Comparison of ENCODE assay signal across 25 mouse cellular contexts in genomic region chr11:115774653-115775052, GRCm38 (mm10). TPM values are rescaled to one million over a fixed set of nuclear protein-coding genes. Genes with fewer than 3 reads are reported as not detected.
DNase-seq lines count a peak whose midpoint lies in the region; ATAC-seq and TF ChIP-seq lines count a peak whose summit lies in the region.
"Had no signal": no experiment of that assay in that cellular context is flagged by ENCODE, and none has a peak within 500 bp of the region (broad histone marks: within the 10 kb centered on the region; RNA-seq: fewer than 3 reads in every experiment).

No protein-coding gene starts in this region.

- DNase-seq in heart, adult 2 months = no peak
- no peak for DNase-seq in heart, postnatal 10 days
- DNase-seq in heart, postnatal 0 days (ENCODE audit: low spot score) = no peak
- no peak for DNase-seq in heart, postnatal 25 days (ENCODE audit: low spot score)
- DNase-seq in kidney, postnatal 0 days (ENCODE audit: low spot score) = no peak
- no peak for DNase-seq in kidney, adult 9 months
- DNase-seq in frontal cortex, postnatal 25 days (ENCODE audit: low spot score in 2 of 2) = no peak
- DNase-seq: adrenal gland, postnatal 14 days; cerebellum, adult 2 months; cerebellum, postnatal 25 days; gastrocnemius, postnatal 25 days; liver, embryonic 13.5 days; lung, embryonic 14.5 days; lung, postnatal 36 days; thymus, adult 2 months; thymus, postnatal 4 days had no signal

- TF ChIP-seq POLR2A in heart, adult 2 months (IDR thresholded peaks at IDR 0.05; ENCODE audit: insufficient read depth, low read depth, low read length) = no peak

- H3K4me1 ChIP-seq in heart, adult 2 months (ENCODE audit: control insufficient read depth, insufficient read depth, low read length) = peaks cover 24% of the 10 kb centered on the region
- H3K4me1 ChIP-seq in heart, postnatal 0 days (ENCODE audit: control insufficient read depth, insufficient read depth) = peaks cover 41% of the 10 kb centered on the region
- H3K4me1 ChIP-seq in kidney, postnatal 0 days (replicated peaks; ENCODE audit: insufficient read depth, low read length) = peaks cover 49% of the 10 kb centered on the region

- ATAC-seq in heart, postnatal 0 days (ENCODE audit: insufficient read depth, low read depth) = no peak
- ATAC-seq in kidney, postnatal 0 days (replicated peaks; ENCODE audit: low FRiP score, low read depth) = no peak
- ATAC-seq: activated CD4-positive, CD25-positive, alpha-beta regulatory T cell, adult 4 months; forebrain, embryonic 14.5 days; hindbrain, embryonic 16.5 days; intestine, embryonic 15.5 days; midbrain, embryonic 13.5 days had no signal

- 25% methylated on average over 4 of the region's 4 CpGs for WGBS in heart, adult 2 months
- 49% methylated on average over 4 of the region's 4 CpGs for WGBS in heart, postnatal 0 days
- WGBS in kidney, postnatal 0 days = 33% methylated on average over 4 of the region's 4 CpGs

- H3K27ac ChIP-seq in heart, adult 2 months = peak overlapping the region; percentile 79
- peak overlapping the region; percentile 38; the same call in 1 of the 2 replicates for H3K27ac ChIP-seq in heart, postnatal 0 days (ENCODE audit: low read depth)
- peak overlapping the region; percentile 73; the same call in 1 of the 2 replicates for H3K27ac ChIP-seq in kidney, postnatal 0 days
- H3K27ac ChIP-seq: intestine, embryonic 15.5 days; limb, embryonic 13.5 days; midbrain, embryonic 13.5 days; stomach, embryonic 15.5 days had no signal

- H3K79me2 ChIP-seq in heart, adult 2 months (replicated peaks; ENCODE audit: control insufficient read depth, insufficient read depth, low read length) = peaks cover 5% of the 10 kb centered on the region; the same call in 1 of the 2 replicates

- no peak overlapping the region for H3K4me3 ChIP-seq in heart, adult 2 months
- no peak overlapping the region for H3K4me3 ChIP-seq in heart, postnatal 0 days (ENCODE audit: low read depth, low read length)
- no peak overlapping the region for H3K4me3 ChIP-seq in kidney, postnatal 0 days (replicated peaks; ENCODE audit: low read depth, low read length)
- H3K4me3 ChIP-seq: heart, embryonic 15.5 days; intestine, embryonic 15.5 days; limb, embryonic 13.5 days; liver, embryonic 13.5 days; megakaryocyte, embryonic 14.5 days; midbrain, embryonic 13.5 days; stomach, embryonic 15.5 days had no signal

- TF ChIP-seq EP300 in heart, adult 2 months (IDR thresholded peaks at IDR 0.05; ENCODE audit: insufficient read depth, low read depth, low read length) = no peak
- no peak for TF ChIP-seq EP300 in heart, postnatal 0 days (IDR thresholded peaks at IDR 0.05; ENCODE audit: low read depth)

- H3K9me3 ChIP-seq in heart, postnatal 0 days (replicated peaks; ENCODE audit: control insufficient read depth, low read length) = no peaks in the 10 kb centered on the region
- no peaks in the 10 kb centered on the region for H3K9me3 ChIP-seq in kidney, postnatal 0 days (replicated peaks; ENCODE audit: low read length)
- H3K9me3 ChIP-seq: heart, embryonic 15.5 days; intestine, embryonic 15.5 days; limb, embryonic 13.5 days; liver, embryonic 13.5 days; megakaryocyte, embryonic 14.5 days; midbrain, embryonic 13.5 days; stomach, embryonic 15.5 days had no signal

- H3K27me3 ChIP-seq in heart, adult 2 months (ENCODE audit: control insufficient read depth, insufficient read depth, low read length) = no peaks in the 10 kb centered on the region
- H3K27me3 ChIP-seq in heart, postnatal 0 days (ENCODE audit: control insufficient read depth, insufficient read depth, low read length) = no peaks in the 10 kb centered on the region
- H3K27me3 ChIP-seq in kidney, postnatal 0 days (ENCODE audit: insufficient read depth, low read length) = no peaks in the 10 kb centered on the region
- H3K27me3 ChIP-seq: heart, embryonic 15.5 days; intestine, embryonic 15.5 days; limb, embryonic 13.5 days; liver, embryonic 13.5 days; megakaryocyte, embryonic 14.5 days; midbrain, embryonic 13.5 days; stomach, embryonic 15.5 days had no signal

- no peak overlapping the region for H3K4me2 ChIP-seq in heart, postnatal 0 days (ENCODE audit: low read depth, low read length)
- H3K4me2 ChIP-seq in kidney, postnatal 0 days (ENCODE audit: low read length) = no peak overlapping the region
- H3K4me2 ChIP-seq: heart, embryonic 15.5 days; intestine, embryonic 15.5 days; limb, embryonic 13.5 days; liver, embryonic 13.5 days; lung, embryonic 14.5 days; midbrain, embryonic 13.5 days; stomach, embryonic 15.5 days had no signal

- H3K9ac ChIP-seq in heart, adult 2 months (ENCODE audit: low read depth, low read length) = no peak overlapping the region
- no peak overlapping the region for H3K9ac ChIP-seq in heart, postnatal 0 days (replicated peaks; ENCODE audit: low read depth, low read length)
- no peak overlapping the region for H3K9ac ChIP-seq in kidney, postnatal 0 days (ENCODE audit: low read depth, low read length)
- H3K9ac ChIP-seq: heart, embryonic 15.5 days; intestine, embryonic 15.5 days; limb, embryonic 13.5 days; liver, embryonic 13.5 days; lung, embryonic 14.5 days; midbrain, embryonic 13.5 days; stomach, embryonic 15.5 days had no signal

- TF ChIP-seq CTCF in heart, adult 2 months (IDR thresholded peaks at IDR 0.05) = no peak
- TF ChIP-seq CTCF in heart, postnatal 0 days (IDR thresholded peaks at IDR 0.05; ENCODE audit: low read depth) = no peak
- TF ChIP-seq CTCF in kidney, postnatal 0 days (IDR thresholded peaks at IDR 0.05; ENCODE audit: low read depth) = no peak

- intact Hi-C loops in heart, adult 2 months (cut with DNase I) = loop anchor here (5.0 kb wide), 1 partner anchor 37 kb away; no protein-coding TSS in a partner anchor
- intact Hi-C loops in heart, postnatal 10 days (cut with DNase I) = no loop called here
- intact Hi-C loops in heart, postnatal 25 days (cut with DNase I) = no loop called here

- peaks cover 15% of the 10 kb centered on the region; the same call in 1 of the 2 replicates for H3K36me3 ChIP-seq in heart, adult 2 months (ENCODE audit: control insufficient read depth, insufficient read depth, low read length)
- peaks cover 19% of the 10 kb centered on the region; the same call in 1 of the 2 replicates for H3K36me3 ChIP-seq in heart, postnatal 0 days (replicated peaks; ENCODE audit: control insufficient read depth, insufficient read depth, low read length)
- H3K36me3 ChIP-seq in kidney, postnatal 0 days (ENCODE audit: insufficient read depth, low read length) = no peaks in the 10 kb centered on the region
- H3K36me3 ChIP-seq: intestine, embryonic 15.5 days; stomach, embryonic 15.5 days had no signal

RNA-seq across cellular contexts. Expression of gene Tmem94, which starts 9.4 kb away (rescaled TPM):
- total RNA-seq in heart, adult 2 months (2021) = 100 to 1,000 TPM in 1 of 2 experiments, 10 to 100 TPM in 1; 99.5 to 103 TPM
- 125 and 135 TPM in 2 replicates for polyA plus RNA-seq in heart, adult 2 months (2012; rRNA removed)
- 100 to 1,000 TPM; 106 to 116 TPM for total RNA-seq in heart, postnatal 10 days (2021)
- 56.9 and 65.0 TPM in 2 replicates for total RNA-seq in heart, postnatal 0 days (2014; rRNA removed; ENCODE audit: low replicate concordance)
- polyA plus RNA-seq in heart, postnatal 0 days (2015; fragmentation: Nextera tagmentation; extraction: Ambion mirVana) = 32.5 and 34.0 TPM in 2 replicates
- total RNA-seq in heart, postnatal 25 days (2021) = 100 to 1,000 TPM; 102 to 110 TPM
- 19.6 TPM in 2 replicates for polyA plus RNA-seq in kidney, postnatal 0 days (2015; fragmentation: Nextera tagmentation; extraction: Ambion mirVana)

RNA-seq across cellular contexts. Expression of gene Caskin2, which starts 38.8 kb away (rescaled TPM):
- 10 to 100 TPM; 40.5 to 43.8 TPM for total RNA-seq in heart, adult 2 months (2021)
- polyA plus RNA-seq in heart, adult 2 months (2012; rRNA removed) = 38.5 TPM in 2 replicates
- 10 to 100 TPM; 59.4 to 60.9 TPM for total RNA-seq in heart, postnatal 10 days (2021)
- total RNA-seq in heart, postnatal 0 days (2014; rRNA removed; ENCODE audit: low replicate concordance) = 62.1 and 107 TPM in 2 replicates
- 12.6 and 14.2 TPM in 2 replicates for polyA plus RNA-seq in heart, postnatal 0 days (2015; fragmentation: Nextera tagmentation; extraction: Ambion mirVana)
- total RNA-seq in heart, postnatal 25 days (2021) = 10 to 100 TPM; 41.8 to 52.2 TPM
- 14.2 and 14.4 TPM in 2 replicates for polyA plus RNA-seq in kidney, postnatal 0 days (2015; fragmentation: Nextera tagmentation; extraction: Ambion mirVana)

RNA-seq across cellular contexts. Expression of gene Tsen54, which starts 39.9 kb away (rescaled TPM):
- total RNA-seq in heart, adult 2 months (2021) = 1 to 10 TPM; 7.2 to 9.3 TPM
- polyA plus RNA-seq in heart, adult 2 months (2012; rRNA removed) = 15.9 and 16.3 TPM in 2 replicates
- 10 to 100 TPM; 10.5 to 15.0 TPM for total RNA-seq in heart, postnatal 10 days (2021)
- 35.5 and 58.5 TPM in 2 replicates for total RNA-seq in heart, postnatal 0 days (2014; rRNA removed; ENCODE audit: low replicate concordance)
- 14.8 and 17.7 TPM in 2 replicates for polyA plus RNA-seq in heart, postnatal 0 days (2015; fragmentation: Nextera tagmentation; extraction: Ambion mirVana)
- 1 to 10 TPM; 9.1 to 9.2 TPM for total RNA-seq in heart, postnatal 25 days (2021)
- 34.7 and 36.2 TPM in 2 replicates for polyA plus RNA-seq in kidney, postnatal 0 days (2015; fragmentation: Nextera tagmentation; extraction: Ambion mirVana)

RNA-seq across cellular contexts. Expression of gene Llgl2, which starts 49.2 kb away (rescaled TPM):
- 10 to 100 TPM; 18.4 to 20.3 TPM for total RNA-seq in heart, adult 2 months (2021)
- polyA plus RNA-seq in heart, adult 2 months (2012; rRNA removed) = 19.4 and 20.2 TPM in 2 replicates
- total RNA-seq in heart, postnatal 10 days (2021) = 10 to 100 TPM; 17.9 to 18.2 TPM
- 49.8 and 85.5 TPM in 2 replicates for total RNA-seq in heart, postnatal 0 days (2014; rRNA removed; ENCODE audit: low replicate concordance)
- 12.7 and 14.1 TPM in 2 replicates for polyA plus RNA-seq in heart, postnatal 0 days (2015; fragmentation: Nextera tagmentation; extraction: Ambion mirVana)
- 10 to 100 TPM; 15.1 to 21.5 TPM for total RNA-seq in heart, postnatal 25 days (2021)
- polyA plus RNA-seq in kidney, postnatal 0 days (2015; fragmentation: Nextera tagmentation; extraction: Ambion mirVana) = 54.5 and 61.2 TPM in 2 replicates
